Mouse (Mus musculus) heart, adult 2 months (tissue): ENCODE data around the gene Ccdc85b.

ENCODE experiments used
- CTCF ChIP-seq: fragments of 200-600 bp; IDR thresholded peaks from 2 replicates; pipeline ENCODE4 v1.8.1; 2022; ENCODE audit warnings: antibody characterized with exemption, mild to moderate bottlenecking, moderate library complexity
- EP300 ChIP-seq: fragments of 200-500 bp; IDR thresholded peaks from 2 replicates; pipeline ENCODE4 v1.6.1; 2011; ENCODE audit warnings: low read depth, low read length, control low read depth; ENCODE audit not compliant: insufficient read depth
- POLR2A ChIP-seq: fragments of 200-500 bp; IDR thresholded peaks from 2 replicates; pipeline ENCODE4 v1.6.1; 2011; ENCODE audit warnings: mild to moderate bottlenecking, low read depth, low read length, control low read depth; ENCODE audit not compliant: insufficient read depth

GRCm38 (mm10) chr19:5500330-5500875, 42.7 kb upstream of the Ccdc85b start:
- no peak for TF ChIP-seq POLR2A
- no peak for TF ChIP-seq CTCF
- no peak for TF ChIP-seq EP300
